Mouse (Mus musculus) embryonic facial prominence, embryonic 11.5 days (tissue): Measurements from ENCODE around the gene Mlycd. TPM values are rescaled to one million over a fixed set of nuclear protein-coding genes. Genes with fewer than 3 reads are reported as not detected.
"Not testable (repeated sequence)": the region's sequence is repeated elsewhere in the genome, so short reads cannot be mapped to it uniquely, and the experiment has no call there.

Experiments used
- ATAC-seq: fragments of 200-750 bp; cut with Nextera tagmentation; replicated peaks from 2 replicates; pipeline ENCODE4 v1.8.0; 2017; ENCODE audit warnings: low read depth; ENCODE audit not compliant: insufficient number of reproducible peaks, low FRiP score, low TSS enrichment
- DNase-seq: peaks from one replicate; pipeline ENCODE4 v3.0.0-alpha.2; 2015; ENCODE audit warnings: low spot score
- H3K27ac ChIP-seq: fragments of 300-500 bp; sonication (generic); replicated peaks from 2 replicates; pipeline ENCODE4 v1.5.1; 2014; ENCODE audit warnings: mild to moderate bottlenecking, low read depth, low read length, control low read depth
- H3K27me3 ChIP-seq: fragments of 300-500 bp; sonication (generic); 2 replicates; pipeline ENCODE4 v1.6.1; 2014; ENCODE audit warnings: mild to moderate bottlenecking, low read length, moderate library complexity, mixed read lengths; ENCODE audit not compliant: control insufficient read depth, insufficient read depth
- H3K36me3 ChIP-seq: fragments of 300-500 bp; sonication (generic); replicated peaks from 2 replicates; pipeline ENCODE4 v1.6.1; 2014; ENCODE audit warnings: low read depth, mild to moderate bottlenecking, low read length, moderate library complexity, mixed read lengths; ENCODE audit not compliant: control insufficient read depth, insufficient read depth
- H3K4me1 ChIP-seq: fragments of 300-500 bp; sonication (generic); 2 replicates; pipeline ENCODE4 v1.6.1; 2014; ENCODE audit warnings: low read length, mixed read lengths; ENCODE audit not compliant: control insufficient read depth, insufficient read depth
- H3K4me2 ChIP-seq: fragments of 300-500 bp; sonication (generic); 2 replicates; pipeline ENCODE4 v1.6.1; 2014; ENCODE audit warnings: low read depth, mild to moderate bottlenecking, control low read depth, low read length, moderate library complexity
- H3K4me3 ChIP-seq: fragments of 300-500 bp; sonication (generic); 2 replicates; pipeline ENCODE4 v1.5.1; 2014; ENCODE audit warnings: low read depth, low read length, control low read depth
- H3K9ac ChIP-seq: fragments of 300-500 bp; sonication (generic); replicated peaks from 2 replicates; pipeline ENCODE4 v1.6.1; 2014; ENCODE audit warnings: mild to moderate bottlenecking, control low read depth, low read length
- H3K9me3 ChIP-seq: fragments of 300-500 bp; sonication (generic); replicated peaks from 2 replicates; pipeline ENCODE4 v1.6.1; 2016; ENCODE audit warnings: mild to moderate bottlenecking, low read length, inconsistent platforms, mixed read lengths; ENCODE audit not compliant: control insufficient read depth
- WGBS: fragments of 180-500 bp; shearing (Covaris S2); extraction: QIAGEN DNeasy Blood & Tissue Kit; methylation state at CpG from one replicate; pipeline ENCODE4 v1.1.7; 2014; 5-methylcytosine and 5-hydroxymethylcytosine counted together
- polyA plus RNA-seq: library from polyadenylated mRNA; unstranded; fragments of >200 nt; fragmentation: Nextera tagmentation; extraction: Ambion mirVana; gene quantifications from 2 replicates; pipeline ENCODE4 v1.2.1, GENCODE M21; 2014

Mlycd gene
- polyA plus RNA-seq, result 9.8 and 10.4 TPM in 2 replicates

DNA sequence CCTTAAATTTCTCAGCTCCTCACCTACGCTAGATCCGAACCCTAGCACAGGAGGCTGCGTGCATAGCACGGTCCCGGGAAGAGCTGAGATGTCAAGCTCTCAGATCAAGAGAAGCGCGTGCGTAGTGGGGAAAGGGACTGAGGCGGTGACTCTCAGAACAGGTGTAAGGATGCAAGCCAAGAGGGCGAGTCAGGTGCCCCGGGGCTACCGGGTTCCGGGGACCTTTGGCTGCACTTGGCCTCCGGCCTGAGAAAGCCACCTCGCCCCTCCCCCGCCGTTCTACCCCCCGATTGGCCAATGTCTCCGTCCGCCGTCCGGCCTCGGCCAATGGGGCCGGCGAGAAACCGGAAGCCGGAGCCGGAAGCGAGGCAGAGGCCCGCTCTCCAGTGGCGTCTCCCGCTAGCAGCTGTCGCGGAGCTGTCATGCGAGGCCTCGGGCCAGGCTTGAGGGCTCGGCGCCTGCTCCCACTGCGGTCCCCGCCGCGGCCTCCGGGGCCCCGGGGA is at the start of gene Mlycd:
Mlycd (plus strand) TSS at position 355 of the 503 bp plus-strand sequence.
- Histone ChIP-seq H3K27ac (peak within 1 kb of the TSS; percentile 52; the same call in 1 of the 2 replicates), H3K4me1 (no peaks in the 10 kb centered on the region), H3K4me3 (peak within 1 kb of the TSS; percentile 89), H3K9me3 (no peaks in the 10 kb centered on the region), H3K9ac (peak within 1 kb of the TSS; percentile 82), H3K27me3 (no peaks in the 10 kb centered on the region), H3K36me3 (no peaks in the 10 kb centered on the region), H3K4me2 (peak within 1 kb of the TSS; percentile 99)
- 3% methylated on average over 41 of the region's 44 CpGs for WGBS
- DNase-seq (peak; percentile 93), ATAC-seq (peak; percentile 90)

DNA sequence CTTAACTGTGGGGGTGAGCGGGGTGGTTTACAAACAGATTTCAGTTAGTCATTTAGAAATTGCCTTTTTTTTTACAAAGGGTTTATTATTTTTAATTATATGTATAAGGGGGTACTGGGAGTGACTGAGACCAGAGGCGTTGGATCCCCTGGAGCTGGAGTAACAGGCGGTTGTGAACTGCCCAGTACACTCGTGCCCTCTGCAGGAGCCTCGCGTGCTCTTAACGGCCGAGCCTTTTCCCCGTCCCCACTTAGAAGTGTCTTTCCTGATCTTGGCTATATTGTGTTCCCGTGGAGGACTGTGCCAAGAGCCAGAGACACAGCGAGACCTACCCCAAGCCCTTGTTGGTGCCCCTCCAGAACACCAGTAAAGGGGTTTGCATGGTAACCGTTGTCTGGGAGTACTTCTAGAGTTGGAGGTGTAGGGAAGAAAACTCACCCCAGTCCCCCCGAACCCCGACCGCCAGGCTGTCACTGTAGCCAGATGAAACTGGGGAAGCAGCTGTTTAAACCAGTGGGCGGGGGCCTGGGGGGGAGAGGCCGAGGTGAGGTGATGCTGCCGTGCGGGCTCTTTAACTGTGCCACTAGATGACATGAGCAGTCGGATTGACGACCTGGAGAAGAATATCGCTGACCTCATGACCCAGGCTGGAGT is 49.5 kb upstream of the Mlycd start:
- Histone ChIP-seq H3K27me3 (no peaks in the 10 kb centered on the region), H3K9me3 (peaks cover 3% of the 10 kb centered on the region; the same call in 1 of the 2 replicates), H3K36me3 (peaks cover 4% of the 10 kb centered on the region), H3K4me2 (peak overlapping the region; percentile 62), H3K4me3 (peak overlapping the region; percentile 97), H3K9ac (peak overlapping the region; percentile 93), H3K4me1 (peaks cover 3% of the 10 kb centered on the region; the same call in 1 of the 2 replicates), H3K27ac (no peak overlapping the region)
- no peak for DNase-seq
- 57% methylated on average over 22 of the region's 22 CpGs for WGBS
- no peak for ATAC-seq

DNA sequence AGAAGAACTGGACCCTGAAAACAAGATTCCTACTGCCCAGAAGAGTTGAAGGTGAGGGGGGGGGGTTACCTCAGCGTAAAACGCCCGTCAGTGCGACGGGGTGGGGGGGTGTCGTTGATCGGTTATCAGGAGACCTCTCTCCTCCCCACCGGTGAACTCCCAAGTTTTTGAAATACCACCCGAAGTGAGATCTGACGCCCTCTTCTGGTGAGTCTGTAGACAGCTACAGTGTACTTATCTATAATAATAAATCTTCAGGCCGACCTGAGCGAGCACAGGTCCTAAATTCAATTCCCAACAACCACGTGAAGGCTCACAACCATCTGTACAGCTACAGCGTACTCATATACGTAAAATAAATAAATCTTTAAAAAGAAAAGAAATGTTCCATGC is 49.0 kb upstream of the Mlycd start:
- Histone ChIP-seq H3K36me3 (peaks cover 4% of the 10 kb centered on the region), H3K9me3 (peaks cover 3% of the 10 kb centered on the region; the same call in 1 of the 2 replicates), H3K4me2 (no peak overlapping the region), H3K9ac (no peak overlapping the region), H3K4me1 (peaks cover 3% of the 10 kb centered on the region; the same call in 1 of the 2 replicates), H3K4me3 (peak overlapping the region; percentile 97), H3K27me3 (no peaks in the 10 kb centered on the region), H3K27ac (no peak overlapping the region)
- WGBS, result 84% methylated on average over 15 of the region's 15 CpGs
- no peak for DNase-seq
- ATAC-seq, result no peak

DNA sequence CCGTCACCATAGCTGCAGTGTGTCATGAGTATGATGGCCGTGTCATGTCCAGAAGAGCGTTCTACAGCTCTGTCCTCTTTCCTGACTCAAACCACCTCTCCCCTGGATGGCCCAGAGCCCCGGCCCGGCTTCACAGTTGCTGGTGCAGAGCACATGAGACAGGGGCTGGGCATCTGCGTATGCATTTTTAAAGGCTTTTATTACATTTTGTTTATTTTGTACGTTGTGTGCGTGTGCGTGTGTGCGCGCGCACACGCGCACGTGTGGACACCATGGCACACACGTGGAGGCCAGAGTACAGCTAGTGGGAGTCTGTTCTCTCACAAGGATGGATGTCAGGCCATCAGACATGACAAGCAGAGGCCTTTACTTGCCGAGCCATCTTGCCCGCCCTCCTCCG is 43.0 kb upstream of the Mlycd start:
- H3K9ac ChIP-seq, result no peak overlapping the region
- H3K27me3 ChIP-seq, result no peaks in the 10 kb centered on the region
- H3K4me1 ChIP-seq, result no peaks in the 10 kb centered on the region
- 94% methylated on average over 19 of the region's 19 CpGs for WGBS
- DNase-seq (no peak), ATAC-seq (no peak)
- H3K4me3 ChIP-seq, result no peak overlapping the region
- no peaks in the 10 kb centered on the region for H3K9me3 ChIP-seq
- no peak overlapping the region for H3K27ac ChIP-seq
- peaks cover 4% of the 10 kb centered on the region for H3K36me3 ChIP-seq
- no peak overlapping the region for H3K4me2 ChIP-seq

DNA sequence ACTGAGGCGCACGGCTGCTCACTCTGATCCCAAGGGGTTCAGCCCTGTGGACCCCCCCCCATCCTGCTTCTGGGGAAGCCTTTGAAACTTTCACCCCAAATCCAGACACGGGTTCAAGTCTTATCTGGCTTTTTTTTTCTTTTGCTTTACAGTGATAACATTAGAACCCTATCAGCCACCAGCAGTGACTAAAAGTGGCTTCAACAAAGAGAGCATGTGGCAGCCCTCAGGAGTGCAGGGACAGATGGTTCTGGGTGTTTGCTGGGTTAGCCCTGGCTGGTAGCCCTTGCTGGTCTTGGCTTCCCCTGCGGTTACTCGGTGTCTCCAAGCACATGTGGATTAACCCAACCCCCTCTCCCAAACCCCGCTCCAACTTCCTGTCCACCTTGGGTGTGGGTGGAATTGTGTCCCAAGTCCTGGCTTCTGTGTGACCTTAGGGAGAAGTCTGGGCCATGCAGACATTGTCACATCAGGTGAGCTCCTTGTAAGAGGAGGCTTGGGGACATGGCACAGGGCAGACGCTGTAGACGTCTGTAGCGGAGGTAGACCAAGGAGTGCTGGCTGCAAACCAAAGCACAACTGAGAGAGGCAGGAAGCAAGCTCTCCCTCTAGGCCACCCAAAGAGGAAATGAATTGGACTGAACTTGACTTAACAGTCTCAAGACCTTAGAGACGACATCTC is 41.6 kb upstream of the Mlycd start:
- WGBS, result 82% methylated on average over 10 of the region's 10 CpGs
- no peak for ATAC-seq
- Histone ChIP-seq H3K4me2 (no peak overlapping the region), H3K27me3 (no peaks in the 10 kb centered on the region), H3K27ac (no peak overlapping the region), H3K4me1 (no peaks in the 10 kb centered on the region), H3K4me3 (no peak overlapping the region), H3K9me3 (no peaks in the 10 kb centered on the region), H3K9ac (no peak overlapping the region), H3K36me3 (no peaks in the 10 kb centered on the region; the same call in 1 of the 2 replicates)
- no peak for DNase-seq

DNA sequence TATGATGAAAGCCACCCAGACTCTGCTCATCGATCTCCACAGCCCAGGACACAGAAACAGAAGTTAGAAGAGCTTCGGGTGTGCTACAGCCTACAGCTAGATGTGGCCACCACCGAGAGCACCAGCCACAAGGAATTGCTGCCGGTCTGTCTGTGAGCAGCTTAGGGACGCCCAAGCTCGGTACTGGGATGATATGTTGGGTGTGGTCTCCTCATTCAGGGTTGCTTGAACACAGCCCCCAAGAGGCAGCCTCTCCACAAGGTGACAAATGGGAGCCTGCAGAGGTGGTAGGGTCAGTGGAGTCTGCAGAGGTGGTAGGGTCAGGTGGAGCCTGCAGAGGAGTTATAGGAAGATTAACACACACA is 41.0 kb upstream of the Mlycd start:
- no peak for DNase-seq
- Histone ChIP-seq H3K36me3 (no peaks in the 10 kb centered on the region; the same call in 1 of the 2 replicates), H3K4me3 (no peak overlapping the region), H3K27me3 (no peaks in the 10 kb centered on the region), H3K4me1 (no peaks in the 10 kb centered on the region), H3K9ac (no peak overlapping the region), H3K9me3 (no peaks in the 10 kb centered on the region), H3K27ac (no peak overlapping the region), H3K4me2 (no peak overlapping the region)
- no peak for ATAC-seq
- 93% methylated on average over 6 of the region's 6 CpGs for WGBS

DNA sequence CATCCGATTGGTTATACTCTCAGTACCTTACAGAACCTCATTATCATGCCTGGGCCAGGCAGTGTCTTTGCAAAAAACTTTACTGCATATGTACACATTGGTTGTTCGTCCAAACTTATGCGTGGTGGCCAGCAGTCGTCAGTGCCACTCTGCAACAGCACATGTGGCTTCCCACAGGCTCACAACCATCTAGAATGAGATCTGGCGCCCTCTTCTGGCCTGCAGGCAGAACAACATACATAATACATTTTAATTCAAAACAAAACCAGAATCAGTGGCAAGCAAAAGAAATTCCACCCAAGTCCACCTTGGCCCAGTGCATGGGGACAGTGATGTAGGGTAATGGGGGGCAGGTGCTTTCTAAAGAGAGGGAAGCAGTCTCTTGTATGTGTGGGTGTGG is 38.0 kb upstream of the Mlycd start:
- H3K27ac ChIP-seq, H3K4me2 ChIP-seq, ATAC-seq, H3K9ac ChIP-seq, H3K27me3 ChIP-seq, H3K4me3 ChIP-seq, H3K36me3 ChIP-seq, H3K9me3 ChIP-seq, DNase-seq, H3K4me1 ChIP-seq: not testable (repeated sequence)
- 63% methylated on average over 5 of the region's 5 CpGs for WGBS

DNA sequence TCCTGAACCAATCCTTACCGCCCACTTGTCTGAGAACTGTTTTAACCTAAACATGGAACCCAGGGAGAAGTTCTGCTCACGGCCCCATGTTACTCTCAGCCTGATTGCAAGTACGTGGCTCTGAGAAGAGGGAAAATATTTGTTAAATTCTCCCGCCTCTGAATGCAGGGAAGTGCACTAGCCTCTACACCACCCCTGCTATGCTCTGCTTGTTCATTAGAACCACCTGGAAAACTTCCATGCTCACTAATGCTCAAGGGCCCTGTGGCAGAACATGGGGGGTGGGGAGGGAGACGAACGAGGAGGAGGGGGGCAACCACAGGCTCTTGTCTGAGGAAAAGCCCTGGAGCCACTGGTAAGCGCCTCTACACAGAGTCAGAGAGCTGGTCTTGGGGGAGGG is 36.5 kb upstream of the Mlycd start:
- Histone ChIP-seq H3K9me3 (no peaks in the 10 kb centered on the region), H3K4me1 (no peaks in the 10 kb centered on the region), H3K4me2 (no peak overlapping the region), H3K9ac (no peak overlapping the region), H3K36me3 (no peaks in the 10 kb centered on the region), H3K27ac (no peak overlapping the region; the same call in 1 of the 2 replicates), H3K4me3 (no peak overlapping the region), H3K27me3 (no peaks in the 10 kb centered on the region)
- DNase-seq (peak; percentile 49), ATAC-seq (peak; percentile 69)
- WGBS, result 66% methylated on average over 7 of the region's 7 CpGs
